Mouse (Mus musculus): ENCODE data around the gene Prkca. TPM values are rescaled to one million over a fixed set of nuclear protein-coding genes. Genes with fewer than 3 reads are reported as not detected.

The Prkca gene
- polyA plus RNA-seq, 1 experiment from 2014 or later = 7.6 TPM

- no peaks in the 10 kb centered on the region for H3K9me3 ChIP-seq
- no peaks in the 10 kb centered on the region for H3K27me3 ChIP-seq
- no peak overlapping the region for H3K4me3 ChIP-seq
- no peak for ATAC-seq (ENCODE audit: low read depth)
- no peak overlapping the region for H3K27ac ChIP-seq (replicated peaks)
- H3K4me1 ChIP-seq (replicated peaks) = peaks cover 7% of the 10 kb centered on the region; the same call in 1 of the 2 replicates
- 94% methylated on average over 5 of the region's 5 CpGs for WGBS
- no peak overlapping the region for H3K9ac ChIP-seq
- H3K36me3 ChIP-seq = no peaks in the 10 kb centered on the region
- no peak overlapping the region for H3K4me2 ChIP-seq
Measured at GRCm38 (mm10) chr11:108308253-108308652, 35.5 kb downstream of the Prkca start.

GRCm38 (mm10) chr11:108307258-108307657, 36.5 kb downstream of the Prkca start:
- H3K27ac ChIP-seq (replicated peaks) = no peak overlapping the region

GRCm38 (mm10) chr11:108303787-108304186, 39.9 kb downstream of the Prkca start:
- WGBS = 94% methylated on average over 4 of the region's 4 CpGs
- no peaks in the 10 kb centered on the region for H3K27me3 ChIP-seq
- no peak overlapping the region for H3K4me3 ChIP-seq
- H3K4me2 ChIP-seq = no peak overlapping the region
- H3K36me3 ChIP-seq = no peaks in the 10 kb centered on the region
- H3K9me3 ChIP-seq = no peaks in the 10 kb centered on the region
- H3K4me1 ChIP-seq (replicated peaks) = peaks cover 20% of the 10 kb centered on the region
- no peak overlapping the region for H3K27ac ChIP-seq (replicated peaks)
- H3K9ac ChIP-seq = no peak overlapping the region
- no peak for ATAC-seq (ENCODE audit: low read depth)

More at GRCm38 (mm10) chr11:108307258-108307657, 36.5 kb downstream of the Prkca start:
- no peak overlapping the region for H3K4me2 ChIP-seq
- no peaks in the 10 kb centered on the region for H3K9me3 ChIP-seq
- no peaks in the 10 kb centered on the region for H3K27me3 ChIP-seq
- no peak overlapping the region for H3K9ac ChIP-seq
- H3K4me3 ChIP-seq = no peak overlapping the region
- H3K36me3 ChIP-seq = no peaks in the 10 kb centered on the region
- no peak for ATAC-seq (ENCODE audit: low read depth)
- peaks cover 7% of the 10 kb centered on the region; the same call in 1 of the 2 replicates for H3K4me1 ChIP-seq (replicated peaks)
- 72% methylated on average over 7 of the region's 7 CpGs for WGBS

- Histone ChIP-seq H3K4me1 (replicated peaks) (peaks cover 16% of the 10 kb centered on the region), H3K9me3 (no peaks in the 10 kb centered on the region), H3K36me3 (no peaks in the 10 kb centered on the region), H3K27me3 (no peaks in the 10 kb centered on the region), H3K4me2 (no peak overlapping the region), H3K9ac (no peak overlapping the region), H3K27ac (replicated peaks) (no peak overlapping the region), H3K4me3 (no peak overlapping the region)
- ATAC-seq (ENCODE audit: low read depth) = no peak
- WGBS = 83% methylated on average over 10 of the region's 10 CpGs
Measured at GRCm38 (mm10) chr11:108301796-108302490, 41.8 kb downstream of the Prkca start.

GRCm38 (mm10) chr11:108301036-108301435, 42.7 kb downstream of the Prkca start:
- H3K36me3 ChIP-seq = no peaks in the 10 kb centered on the region
- H3K4me3 ChIP-seq = no peak overlapping the region
- H3K27me3 ChIP-seq = no peaks in the 10 kb centered on the region
- no peak overlapping the region for H3K9ac ChIP-seq
- no peaks in the 10 kb centered on the region for H3K9me3 ChIP-seq
- no peak for ATAC-seq (ENCODE audit: low read depth)
- H3K4me1 ChIP-seq (replicated peaks) = peaks cover 12% of the 10 kb centered on the region
- H3K27ac ChIP-seq (replicated peaks) = no peak overlapping the region
- H3K4me2 ChIP-seq = no peak overlapping the region
- 68% methylated on average over 6 of the region's 6 CpGs for WGBS

- Histone ChIP-seq H3K9me3 (no peaks in the 10 kb centered on the region), H3K36me3 (no peaks in the 10 kb centered on the region), H3K4me2 (no peak overlapping the region), H3K4me1 (replicated peaks) (peaks cover 12% of the 10 kb centered on the region), H3K9ac (no peak overlapping the region), H3K4me3 (no peak overlapping the region), H3K27ac (replicated peaks) (no peak overlapping the region), H3K27me3 (no peaks in the 10 kb centered on the region)
- WGBS = 91% methylated on average over 1 of the region's 1 CpGs
- ATAC-seq (ENCODE audit: low read depth) = no peak
Measured at GRCm38 (mm10) chr11:108300443-108300842, 43.3 kb downstream of the Prkca start.

- H3K4me3 ChIP-seq = no peak overlapping the region
- H3K27ac ChIP-seq (replicated peaks) = no peak overlapping the region
- H3K4me2 ChIP-seq = no peak overlapping the region
- H3K36me3 ChIP-seq = no peaks in the 10 kb centered on the region
- 81% methylated on average over 10 of the region's 10 CpGs for WGBS
- no peaks in the 10 kb centered on the region for H3K27me3 ChIP-seq
- ATAC-seq (ENCODE audit: low read depth) = no peak
- peaks cover 12% of the 10 kb centered on the region for H3K4me1 ChIP-seq (replicated peaks)
- no peaks in the 10 kb centered on the region for H3K9me3 ChIP-seq
- no peak overlapping the region for H3K9ac ChIP-seq
Measured at GRCm38 (mm10) chr11:108299913-108300312, 43.8 kb downstream of the Prkca start.

GRCm38 (mm10) chr11:108297956-108298355, 45.8 kb downstream of the Prkca start:
- Histone ChIP-seq H3K9ac (no peak overlapping the region), H3K27ac (replicated peaks) (no peak overlapping the region), H3K4me3 (no peak overlapping the region), H3K4me2 (no peak overlapping the region), H3K4me1 (replicated peaks) (peaks cover 12% of the 10 kb centered on the region), H3K36me3 (no peaks in the 10 kb centered on the region), H3K9me3 (no peaks in the 10 kb centered on the region), H3K27me3 (no peaks in the 10 kb centered on the region)
- no peak for ATAC-seq (ENCODE audit: low read depth)
- WGBS = 79% methylated on average over 8 of the region's 8 CpGs

GRCm38 (mm10) chr11:108295373-108295772, 48.4 kb downstream of the Prkca start:
- no peaks in the 10 kb centered on the region for H3K9me3 ChIP-seq
- no peak overlapping the region for H3K4me3 ChIP-seq
- H3K4me2 ChIP-seq = no peak overlapping the region
- peak overlapping the region; percentile 9; the same call in 1 of the 2 replicates for H3K27ac ChIP-seq (replicated peaks)
- no peak overlapping the region for H3K9ac ChIP-seq
- no peaks in the 10 kb centered on the region for H3K27me3 ChIP-seq
- no peaks in the 10 kb centered on the region for H3K36me3 ChIP-seq
- H3K4me1 ChIP-seq (replicated peaks) = peaks cover 5% of the 10 kb centered on the region
- no peak; the same call in 1 of the 2 replicates for ATAC-seq (ENCODE audit: low read depth)

- H3K9ac ChIP-seq = no peak overlapping the region
- ATAC-seq (ENCODE audit: low read depth) = no peak
- no peak overlapping the region for H3K4me3 ChIP-seq
- 89% methylated on average over 12 of the region's 12 CpGs for WGBS
- no peaks in the 10 kb centered on the region for H3K4me1 ChIP-seq (replicated peaks)
- no peak overlapping the region for H3K27ac ChIP-seq (replicated peaks)
- H3K27me3 ChIP-seq = no peaks in the 10 kb centered on the region
- no peak overlapping the region for H3K4me2 ChIP-seq
- H3K9me3 ChIP-seq = no peaks in the 10 kb centered on the region
- H3K36me3 ChIP-seq = no peaks in the 10 kb centered on the region
Measured at GRCm38 (mm10) chr11:108294305-108294813, 49.4 kb downstream of the Prkca start.

- no peaks in the 10 kb centered on the region for H3K4me1 ChIP-seq (replicated peaks)
- no peak overlapping the region for H3K4me2 ChIP-seq
- H3K36me3 ChIP-seq = no peaks in the 10 kb centered on the region
- no peak for ATAC-seq (ENCODE audit: low read depth)
- no peaks in the 10 kb centered on the region for H3K27me3 ChIP-seq
- H3K27ac ChIP-seq (replicated peaks) = no peak overlapping the region
- no peak overlapping the region for H3K9ac ChIP-seq
- 63% methylated on average over 3 of the region's 3 CpGs for WGBS
- H3K9me3 ChIP-seq = no peaks in the 10 kb centered on the region
- H3K4me3 ChIP-seq = no peak overlapping the region
Measured at GRCm38 (mm10) chr11:108293843-108294242, 49.9 kb downstream of the Prkca start.

GRCm38 (mm10) chr11:108289192-108289591, 54.5 kb downstream of the Prkca start:
- Histone ChIP-seq H3K27ac (replicated peaks) (no peak overlapping the region), H3K4me1 (replicated peaks) (peaks cover 9% of the 10 kb centered on the region; the same call in 1 of the 2 replicates), H3K36me3 (no peaks in the 10 kb centered on the region), H3K27me3 (no peaks in the 10 kb centered on the region), H3K9ac (no peak overlapping the region), H3K9me3 (no peaks in the 10 kb centered on the region), H3K4me3 (no peak overlapping the region), H3K4me2 (no peak overlapping the region)
- ATAC-seq (ENCODE audit: low read depth) = no peak
- WGBS = 87% methylated on average over 5 of the region's 5 CpGs

- H3K27ac ChIP-seq (replicated peaks) = 0 out of 2 replicates have a peak overlapping the region, but pooled peaks have one; percentile 9
- no peak overlapping the region for H3K4me2 ChIP-seq
- no peak overlapping the region for H3K4me3 ChIP-seq
- WGBS = 78% methylated on average over 2 of the region's 2 CpGs
- H3K4me1 ChIP-seq (replicated peaks) = peaks cover 9% of the 10 kb centered on the region; the same call in 1 of the 2 replicates
- H3K9ac ChIP-seq = no peak overlapping the region
- no peaks in the 10 kb centered on the region for H3K9me3 ChIP-seq
- no peaks in the 10 kb centered on the region for H3K36me3 ChIP-seq
- no peaks in the 10 kb centered on the region for H3K27me3 ChIP-seq
- ATAC-seq (ENCODE audit: low read depth) = no peak
Measured at GRCm38 (mm10) chr11:108287321-108287720, 56.4 kb downstream of the Prkca start.
